Mouse (Mus musculus) CD4-positive, CD25-positive, alpha-beta regulatory T cell, adult 2 months (primary cell): ENCODE data around the gene Syt12.

ENCODE experiments used
- DNase-seq: peaks from one replicate; pipeline ENCODE4 v3.0.0-alpha.2; 2012; ENCODE audit warnings: low read depth, low spot score

Syt12 gene

GRCm38 (mm10) chr19:4477345-4478189 lies at the start of gene Syt12:
Syt12 (minus strand) TSS chr19:4477447.
- DNase-seq = peak; percentile 12

- no peak for DNase-seq
Measured at GRCm38 (mm10) chr19:4521426-4522050, 44.3 kb upstream of the Syt12 start.

GRCm38 (mm10) chr19:4517483-4517882 lies 40.2 kb upstream of the Syt12 start:
- no peak for DNase-seq

- DNase-seq = no peak
Measured at GRCm38 (mm10) chr19:4516288-4516687, 39.0 kb upstream of the Syt12 start.

GRCm38 (mm10) chr19:4515746-4516145 lies 38.5 kb upstream of the Syt12 start:
- DNase-seq = no peak

GRCm38 (mm10) chr19:4513236-4513858 lies 36.1 kb upstream of the Syt12 start:
- DNase-seq = no peak

GRCm38 (mm10) chr19:4511116-4511841 lies 34.0 kb upstream of the Syt12 start:
- no peak for DNase-seq

GRCm38 (mm10) chr19:4509986-4510963 lies 33.0 kb upstream of the Syt12 start, which contains the start of gene Pcx:
Pcx (plus strand) TSS chr19:4510472.
- DNase-seq = peak; percentile 99

DNA sequence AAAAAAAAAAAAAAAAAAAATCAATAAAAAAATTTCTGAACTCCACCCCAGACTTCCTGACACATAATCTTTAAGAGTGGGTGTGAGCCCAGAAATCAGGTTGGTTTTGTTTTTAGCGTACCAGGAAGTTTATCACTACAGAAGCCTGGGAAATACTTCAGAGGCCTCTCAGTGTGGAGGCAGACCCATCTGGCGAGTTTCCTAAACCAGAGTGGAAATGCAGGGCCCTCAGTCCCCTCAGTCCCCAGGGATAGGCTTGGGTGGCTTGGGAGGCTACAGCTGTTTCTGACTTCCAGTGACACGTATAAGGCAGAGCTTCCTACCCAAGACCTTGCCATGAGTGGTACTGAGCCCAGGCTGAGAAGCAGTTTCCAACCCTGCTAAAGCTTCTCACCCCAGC lies 30.5 kb upstream of the Syt12 start:
- no peak for DNase-seq

DNA sequence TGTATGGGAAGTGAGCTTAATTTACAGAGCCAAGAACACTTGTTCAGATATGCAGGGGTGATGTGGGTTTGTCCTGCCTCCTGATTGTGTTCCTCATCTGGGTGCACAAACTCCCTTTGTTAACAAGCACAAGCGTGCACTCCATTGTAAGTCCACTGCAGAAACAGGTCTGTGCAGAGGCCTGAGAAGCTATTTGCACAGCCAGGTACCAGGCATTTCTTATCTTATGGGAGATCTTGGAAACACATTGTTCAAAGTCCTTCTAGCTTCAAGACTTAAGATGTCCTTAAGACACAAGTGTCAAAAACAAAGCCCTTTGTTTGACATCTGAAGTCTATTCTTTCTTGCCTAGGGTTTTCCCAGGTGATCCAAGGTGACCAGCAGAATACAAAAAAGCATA lies 27.6 kb upstream of the Syt12 start:
- DNase-seq = no peak

GRCm38 (mm10) chr19:4502701-4503100 lies 25.5 kb upstream of the Syt12 start:
- DNase-seq = no peak

DNA sequence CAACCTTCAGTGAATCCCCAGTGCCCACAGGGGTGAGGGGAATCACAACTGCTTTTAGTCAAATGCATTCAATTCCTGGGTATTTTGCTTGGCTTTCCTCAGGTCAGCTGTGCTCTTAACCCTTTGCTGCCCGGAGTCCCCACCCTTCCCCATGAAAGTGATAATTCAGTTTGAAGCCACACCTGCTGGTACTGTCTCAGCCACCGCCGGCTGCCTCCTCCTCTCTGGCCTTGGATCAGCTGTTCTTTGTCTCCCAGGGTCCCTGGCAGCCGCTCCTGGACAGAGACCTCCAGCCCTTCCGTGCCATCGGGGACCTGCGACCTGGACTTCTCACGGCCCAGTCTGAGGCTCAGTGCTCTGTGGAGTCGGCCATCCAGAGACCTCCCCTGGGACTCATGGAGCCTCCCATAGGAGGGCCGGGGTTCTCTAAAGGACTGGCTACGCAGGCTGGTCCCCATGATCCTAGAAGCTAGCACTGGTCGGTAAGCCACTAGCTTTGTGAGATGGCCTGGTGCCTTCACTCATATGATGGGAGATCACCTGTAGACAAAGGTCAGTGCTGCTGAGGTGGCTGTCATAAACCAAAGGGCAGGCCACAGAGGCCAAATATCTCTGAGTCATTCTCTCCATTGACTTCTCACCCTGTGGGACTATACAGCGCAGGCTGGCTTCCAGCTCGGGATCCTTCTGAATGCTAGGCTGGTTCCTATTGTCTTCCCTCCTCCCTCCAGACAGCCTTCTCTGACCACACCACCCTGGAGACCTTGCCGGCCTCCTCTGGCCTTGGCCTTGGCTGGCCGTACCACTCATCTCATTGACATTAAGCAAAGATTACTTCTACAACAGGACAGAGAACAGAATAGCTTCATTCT lies 21.1 kb upstream of the Syt12 start, which contains the start of gene 2010003K11Rik:
Gene 2010003K11Rik, minus strand, starts transcription at position 522 of the 872 bp plus-strand sequence.
- no peak for DNase-seq

- peak; percentile 81 for DNase-seq
Measured at GRCm38 (mm10) chr19:4497263-4497973, 20.2 kb upstream of the Syt12 start.

DNA sequence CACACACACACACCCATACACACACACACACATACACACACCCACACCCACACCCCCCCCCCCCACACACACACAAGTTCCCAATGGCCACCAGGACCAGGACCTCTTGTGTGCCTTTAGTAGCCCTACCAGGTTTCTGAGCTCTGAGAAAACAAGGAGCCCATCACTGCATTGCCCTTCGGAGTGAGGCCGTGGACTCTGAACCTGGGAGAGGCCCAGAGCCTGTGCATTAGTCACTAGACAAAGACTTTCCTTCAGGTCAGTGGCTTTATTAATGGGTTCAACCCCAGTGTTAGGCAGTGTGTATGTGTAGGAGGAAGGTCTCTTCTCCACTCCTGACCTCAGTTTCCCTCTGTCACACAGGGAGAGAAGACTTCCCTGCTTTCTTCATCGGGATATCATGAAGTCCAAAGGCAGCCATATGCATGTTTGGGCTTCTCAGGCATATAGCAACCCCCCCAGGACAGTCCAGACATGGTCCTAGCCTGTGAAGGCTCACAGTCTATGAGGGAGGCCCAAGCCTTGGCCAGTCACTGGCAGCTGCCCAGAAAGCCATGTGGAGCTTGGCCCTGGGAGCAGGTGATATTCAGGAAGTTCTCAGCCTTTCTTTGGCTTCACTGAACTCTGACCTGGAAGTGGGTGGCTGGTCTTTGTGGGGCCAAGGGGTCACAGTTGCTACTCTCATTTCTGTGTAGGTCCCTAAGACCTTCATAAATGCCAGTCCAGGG lies 19.5 kb upstream of the Syt12 start:
- no peak for DNase-seq

GRCm38 (mm10) chr19:4495814-4496213 lies 18.6 kb upstream of the Syt12 start:
- no peak for DNase-seq

GRCm38 (mm10) chr19:4494707-4495106 lies 17.5 kb upstream of the Syt12 start:
- DNase-seq = no peak

DNA sequence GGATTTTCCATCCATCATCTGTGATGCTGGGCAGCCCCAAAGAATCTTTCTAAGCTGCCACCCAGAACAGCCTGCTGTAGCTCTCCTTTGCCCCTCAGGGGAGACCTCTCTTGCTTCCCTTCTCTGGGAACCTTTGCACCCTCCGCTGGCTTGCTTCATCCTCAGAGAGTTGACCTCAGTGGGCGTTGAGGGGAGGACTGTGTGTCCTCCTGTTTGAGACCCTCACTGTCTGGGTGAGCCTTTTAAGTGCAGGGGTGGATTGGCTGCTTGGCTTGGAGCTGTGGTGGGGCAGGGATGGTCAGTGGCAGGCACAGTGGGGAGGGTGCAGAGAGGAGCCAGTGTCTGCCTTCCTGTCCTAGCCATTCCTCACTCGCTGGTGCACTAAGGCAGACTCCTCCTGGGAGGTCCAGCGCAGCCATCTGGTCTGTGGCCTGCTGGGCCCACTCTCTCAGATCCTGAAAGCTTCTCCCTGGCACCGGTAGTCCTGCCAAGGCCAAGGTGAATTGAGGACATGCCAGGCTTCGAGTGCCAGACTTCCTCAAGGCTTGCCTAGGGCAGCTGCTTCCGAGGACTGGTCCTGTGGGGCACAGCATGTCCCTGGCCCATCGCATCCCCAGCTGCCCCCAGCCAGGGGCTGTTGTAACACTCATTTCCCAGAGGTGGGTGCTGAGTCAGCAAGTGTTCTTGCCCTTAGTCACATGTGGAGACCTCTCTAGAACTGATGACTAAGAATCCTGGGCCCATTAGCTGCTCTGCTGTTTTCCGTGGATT lies 15.5 kb upstream of the Syt12 start:
- no peak for DNase-seq
